Mouse (Mus musculus) midbrain, embryonic 15.5 days (tissue): ENCODE measurements around the gene Vasp. TPM values are rescaled to one million over a fixed set of nuclear protein-coding genes. Genes with fewer than 3 reads are reported as not detected.

Source experiments
- ATAC-seq: fragments of 200-750 bp; cut with Nextera tagmentation; replicated peaks from 2 replicates; pipeline ENCODE4 v1.8.0; 2017; ENCODE audit warnings: moderate TSS enrichment
- H3K27ac ChIP-seq: fragments of 300-500 bp; sonication (generic); 2 replicates; pipeline ENCODE4 v1.5.1; 2015; ENCODE audit warnings: mild to moderate bottlenecking, inconsistent platforms
- H3K27me3 ChIP-seq: fragments of 300-500 bp; sonication (generic); replicated peaks from 2 replicates; pipeline ENCODE4 v1.6.1; 2015; ENCODE audit warnings: inconsistent platforms
- H3K36me3 ChIP-seq: fragments of 300-500 bp; sonication (generic); replicated peaks from 2 replicates; pipeline ENCODE4 v1.6.1; 2015; ENCODE audit warnings: inconsistent platforms
- H3K4me1 ChIP-seq: fragments of 300-500 bp; sonication (generic); 2 replicates; pipeline ENCODE4 v1.6.1; 2015; ENCODE audit warnings: inconsistent platforms
- H3K4me2 ChIP-seq: fragments of 300-500 bp; sonication (generic); 2 replicates; pipeline ENCODE4 v1.6.1; 2015; ENCODE audit warnings: inconsistent platforms, mild to moderate bottlenecking, moderate library complexity
- H3K4me3 ChIP-seq: fragments of 300-500 bp; sonication (generic); 2 replicates; pipeline ENCODE4 v1.5.1; 2015; ENCODE audit warnings: mild to moderate bottlenecking, inconsistent platforms
- H3K9ac ChIP-seq: fragments of 300-500 bp; sonication (generic); 2 replicates; pipeline ENCODE4 v1.6.1; 2015; ENCODE audit warnings: mild to moderate bottlenecking, inconsistent platforms
- H3K9me3 ChIP-seq: fragments of 300-500 bp; sonication (generic); 2 replicates; pipeline ENCODE4 v1.6.1; 2016; ENCODE audit warnings: inconsistent platforms
- whole genome bisulfite sequencing: fragments of 180-500 bp; shearing (Covaris S2); methylation state at CpG from one replicate; pipeline ENCODE4 v1.1.7; 2015; ENCODE audit warnings: mixed read lengths; 5-methylcytosine and 5-hydroxymethylcytosine counted together
- polyA plus RNA-seq: library from polyadenylated mRNA; unstranded; fragments of >200 nt; fragmentation: Nextera tagmentation; extraction: Ambion mirVana; gene quantifications from 2 replicates; pipeline ENCODE4 v1.2.1, GENCODE M21; 2015

The Vasp gene
- polyA plus RNA-seq, 1 experiment from 2014 or later: 37.4 TPM

DNA sequence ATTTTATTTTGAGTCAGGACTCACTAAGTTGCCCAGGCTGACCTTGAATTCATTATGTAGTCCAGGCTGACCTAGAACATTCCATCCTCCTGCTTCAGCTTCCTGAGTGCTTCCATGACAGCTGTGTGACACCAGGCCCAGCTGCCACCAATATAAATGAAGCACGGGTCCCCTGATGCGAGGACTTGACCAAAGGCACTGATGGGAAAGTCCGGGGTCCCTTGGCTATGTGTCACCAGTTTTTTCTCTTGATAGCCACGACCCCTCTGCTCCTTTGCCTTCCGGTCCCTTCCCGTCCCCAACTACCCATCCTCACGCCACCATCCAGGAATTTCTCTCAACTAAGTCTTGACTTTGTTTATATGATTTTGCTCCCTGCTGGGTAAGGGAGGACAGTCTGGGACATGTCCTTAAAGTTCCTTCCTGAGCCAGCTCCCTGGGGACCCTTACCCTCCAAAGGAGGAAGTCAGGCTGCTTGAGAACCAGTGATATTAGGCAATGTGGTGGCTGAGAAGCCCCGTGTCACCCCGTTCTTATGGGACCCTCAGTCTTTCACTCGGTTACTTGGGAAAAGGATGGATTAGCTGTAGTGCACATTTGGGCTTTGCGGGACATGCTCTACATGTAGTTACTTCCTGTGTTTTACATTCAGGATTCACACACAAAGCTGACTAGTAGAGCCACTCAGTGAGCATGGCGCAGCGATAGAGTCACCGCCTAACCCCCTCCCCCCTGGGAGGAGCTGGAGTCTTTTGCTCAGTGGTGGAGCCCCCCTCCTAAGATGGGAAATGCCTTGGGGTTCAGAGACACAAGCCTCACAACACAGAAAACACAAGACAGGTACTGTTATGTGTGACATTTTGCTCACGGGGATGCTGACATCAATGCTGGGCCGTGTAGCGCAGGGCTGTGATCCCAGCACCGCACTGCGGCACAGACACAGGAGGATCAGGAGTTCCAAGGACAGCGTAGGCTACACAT, 44.5 kb downstream of the Vasp start:
- peak overlapping the region; percentile 99 for H3K27ac ChIP-seq
- no peaks in the 10 kb centered on the region for H3K36me3 ChIP-seq
- H3K4me2 ChIP-seq: peak overlapping the region; percentile 94
- peak overlapping the region; percentile 52 for H3K9ac ChIP-seq
- 18% methylated on average over 20 of the region's 20 CpGs for WGBS
- ATAC-seq: peak; percentile 31
- H3K4me3 ChIP-seq: peak overlapping the region; percentile 56
- H3K4me1 ChIP-seq: peaks cover 25% of the 10 kb centered on the region
- H3K9me3 ChIP-seq: no peaks in the 10 kb centered on the region
- H3K27me3 ChIP-seq: no peaks in the 10 kb centered on the region

DNA sequence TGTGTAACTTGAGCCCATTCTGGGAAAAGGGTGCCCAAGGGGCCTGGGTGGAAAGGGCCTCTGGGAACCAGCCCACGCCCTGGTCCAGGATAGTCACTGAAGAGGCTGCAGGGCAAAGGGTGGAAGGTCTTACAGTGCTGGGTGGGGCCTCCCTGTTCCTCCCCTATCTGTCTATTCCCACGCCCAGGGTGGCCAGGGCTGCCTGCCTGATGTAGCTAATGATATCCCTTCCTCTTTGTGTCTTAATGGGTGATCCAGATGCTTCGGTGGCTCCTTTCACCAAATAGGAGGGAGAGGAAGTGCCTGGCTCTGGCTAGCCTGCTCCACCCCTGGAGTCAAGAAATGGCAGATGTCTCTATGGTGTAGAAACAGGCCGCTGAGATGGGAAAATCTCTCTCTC, 46.7 kb downstream of the Vasp start:
- Histone ChIP-seq H3K4me1 (peaks cover 19% of the 10 kb centered on the region), H3K4me2 (no peak overlapping the region), H3K9ac (no peak overlapping the region), H3K36me3 (no peaks in the 10 kb centered on the region), H3K9me3 (no peaks in the 10 kb centered on the region), H3K27me3 (no peaks in the 10 kb centered on the region), H3K4me3 (no peak overlapping the region), H3K27ac (no peak overlapping the region)
- WGBS: 80% methylated on average over 4 of the region's 4 CpGs
- ATAC-seq: no peak

DNA sequence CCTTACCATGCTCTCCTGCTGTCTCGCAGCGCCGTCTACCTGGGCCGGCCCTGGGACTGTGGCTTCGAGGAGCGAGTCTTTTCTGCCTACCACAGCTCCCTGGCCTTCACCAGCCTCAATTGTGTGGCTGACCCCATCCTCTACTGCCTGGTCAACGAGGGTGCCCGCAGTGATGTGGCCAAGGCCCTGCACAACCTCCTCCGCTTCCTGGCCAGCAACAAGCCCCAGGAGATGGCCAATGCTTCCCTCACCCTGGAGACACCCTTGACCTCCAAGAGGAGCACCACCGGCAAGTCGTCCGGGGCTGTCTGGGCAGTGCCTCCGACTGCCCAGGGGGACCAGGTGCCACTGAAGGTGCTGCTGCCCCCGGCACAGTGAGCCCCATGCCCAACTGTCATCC, 48.7 kb downstream of the Vasp start:
- 89% methylated on average over 14 of the region's 14 CpGs for WGBS
- Histone ChIP-seq H3K4me2 (no peak overlapping the region), H3K9ac (no peak overlapping the region), H3K36me3 (no peaks in the 10 kb centered on the region), H3K27me3 (no peaks in the 10 kb centered on the region), H3K4me1 (peaks cover 10% of the 10 kb centered on the region), H3K27ac (no peak overlapping the region), H3K9me3 (no peaks in the 10 kb centered on the region), H3K4me3 (no peak overlapping the region)
- no peak for ATAC-seq

- Histone ChIP-seq H3K27ac (no peak overlapping the region), H3K36me3 (no peaks in the 10 kb centered on the region), H3K27me3 (no peaks in the 10 kb centered on the region), H3K9ac (no peak overlapping the region), H3K4me1 (peaks cover 7% of the 10 kb centered on the region), H3K9me3 (no peaks in the 10 kb centered on the region), H3K4me3 (no peak overlapping the region), H3K4me2 (no peak overlapping the region)
- WGBS: 95% methylated on average over 16 of the region's 16 CpGs
- ATAC-seq: no peak
Measured at GRCm38 (mm10) chr7:19222189-19222588, 49.4 kb downstream of the Vasp start.

GRCm38 (mm10) chr7:19220061-19220460, 51.6 kb downstream of the Vasp start:
- Histone ChIP-seq H3K9ac (no peak overlapping the region), H3K4me1 (no peaks in the 10 kb centered on the region), H3K36me3 (no peaks in the 10 kb centered on the region), H3K4me2 (no peak overlapping the region), H3K27ac (no peak overlapping the region), H3K9me3 (no peaks in the 10 kb centered on the region), H3K27me3 (no peaks in the 10 kb centered on the region), H3K4me3 (no peak overlapping the region)
- no peak for ATAC-seq
- 64% methylated on average over 3 of the region's 3 CpGs for whole genome bisulfite sequencing

DNA sequence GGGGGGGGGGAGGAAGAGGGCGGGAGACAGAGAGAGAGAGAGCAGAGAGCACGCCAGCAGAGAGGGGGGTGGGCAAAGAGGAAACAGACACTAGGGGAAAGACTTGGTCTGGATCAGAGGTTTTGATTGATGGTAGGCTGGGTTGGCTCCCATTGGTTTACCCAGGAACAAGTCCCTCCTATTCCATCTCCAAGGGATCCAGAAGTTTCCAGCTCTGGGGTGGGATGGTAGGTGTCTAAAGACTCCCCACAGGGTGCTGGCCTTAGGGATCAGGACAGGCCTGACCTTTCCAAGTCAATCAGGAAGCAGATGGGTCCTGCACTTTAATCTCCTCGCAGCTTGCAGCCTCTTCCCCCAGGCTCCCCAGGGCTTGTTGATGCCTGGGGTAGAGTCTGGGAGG, 53.7 kb downstream of the Vasp start:
- no peak overlapping the region for H3K27ac ChIP-seq
- 18% methylated on average over 1 of the region's 3 CpGs for WGBS
- no peak overlapping the region for H3K9ac ChIP-seq
- H3K36me3 ChIP-seq: no peaks in the 10 kb centered on the region
- H3K4me3 ChIP-seq: no peak overlapping the region
- H3K9me3 ChIP-seq: no peaks in the 10 kb centered on the region
- ATAC-seq: no peak
- no peaks in the 10 kb centered on the region for H3K4me1 ChIP-seq
- no peak overlapping the region for H3K4me2 ChIP-seq
- 0 out of 2 replicates have a peak, but pooled peaks cover 3% of the 10 kb centered on the region for H3K27me3 ChIP-seq

DNA sequence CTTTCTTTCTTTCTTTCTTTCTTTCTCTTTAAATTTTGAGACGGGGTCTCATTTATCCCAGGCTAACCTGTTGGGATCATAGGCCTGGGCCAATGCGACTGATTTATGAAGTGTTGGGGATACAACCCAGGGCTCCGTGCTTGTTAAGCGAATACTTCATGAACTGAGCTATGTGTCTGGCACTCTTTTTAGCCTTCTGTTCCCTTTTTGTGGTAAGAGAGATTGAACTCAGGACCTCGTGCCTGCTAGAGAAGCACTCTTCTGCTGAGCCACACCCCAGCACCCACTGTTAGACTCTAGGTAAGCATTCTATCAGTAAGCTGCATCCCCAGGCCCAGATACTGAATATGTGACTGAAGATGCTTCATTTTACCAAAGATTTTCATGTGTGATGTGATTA, 54.1 kb downstream of the Vasp start:
- Histone ChIP-seq H3K27me3 (0 out of 2 replicates have a peak, but pooled peaks cover 3% of the 10 kb centered on the region), H3K9me3 (no peaks in the 10 kb centered on the region), H3K27ac (no peak overlapping the region), H3K36me3 (no peaks in the 10 kb centered on the region), H3K4me3 (no peak overlapping the region), H3K4me2 (no peak overlapping the region), H3K4me1 (peaks cover 1% of the 10 kb centered on the region; the same call in 1 of the 2 replicates), H3K9ac (no peak overlapping the region)
- 65% methylated on average over 5 of the region's 5 CpGs for WGBS
- no peak for ATAC-seq

GRCm38 (mm10) chr7:19214940-19215339, 56.7 kb downstream of the Vasp start:
- H3K9ac ChIP-seq: no peak overlapping the region
- H3K27me3 ChIP-seq: peaks cover 7% of the 10 kb centered on the region; the same call in 1 of the 2 replicates

GRCm38 (mm10) chr7:19214369-19214768, 57.2 kb downstream of the Vasp start:
- no peak overlapping the region for H3K27ac ChIP-seq
- H3K36me3 ChIP-seq: no peaks in the 10 kb centered on the region
- H3K4me2 ChIP-seq: no peak overlapping the region
- no peak overlapping the region for H3K9ac ChIP-seq
- no peaks in the 10 kb centered on the region for H3K9me3 ChIP-seq
- H3K4me3 ChIP-seq: no peak overlapping the region
- WGBS: 75% methylated on average over 7 of the region's 7 CpGs
- H3K4me1 ChIP-seq: peaks cover 10% of the 10 kb centered on the region
- no peak for ATAC-seq
- H3K27me3 ChIP-seq: peaks cover 7% of the 10 kb centered on the region; the same call in 1 of the 2 replicates

More at GRCm38 (mm10) chr7:19214940-19215339, 56.7 kb downstream of the Vasp start:
- Histone ChIP-seq H3K36me3 (no peaks in the 10 kb centered on the region), H3K27ac (no peak overlapping the region), H3K4me2 (no peak overlapping the region), H3K4me3 (no peak overlapping the region), H3K9me3 (no peaks in the 10 kb centered on the region), H3K4me1 (peaks cover 10% of the 10 kb centered on the region)
- 71% methylated on average over 9 of the region's 9 CpGs for WGBS
- no peak for ATAC-seq

GRCm38 (mm10) chr7:19213385-19213784, 58.2 kb downstream of the Vasp start:
- WGBS: 63% methylated on average over 2 of the region's 2 CpGs
- Histone ChIP-seq H3K27me3 (peaks cover 7% of the 10 kb centered on the region; the same call in 1 of the 2 replicates), H3K4me3 (peak overlapping the region; percentile 48; the same call in 1 of the 2 replicates), H3K9ac (no peak overlapping the region), H3K4me2 (no peak overlapping the region), H3K27ac (no peak overlapping the region), H3K9me3 (no peaks in the 10 kb centered on the region), H3K36me3 (no peaks in the 10 kb centered on the region), H3K4me1 (peaks cover 10% of the 10 kb centered on the region)
- ATAC-seq: no peak

GRCm38 (mm10) chr7:19211996-19212755, 59.4 kb downstream of the Vasp start, which contains the start of gene Gpr4:
Gene Gpr4, plus strand, starts transcription at chr7:19212538.
- peak within 1 kb of the TSS; percentile 51 for H3K9ac ChIP-seq
- 1% methylated on average over 30 of the region's 30 CpGs for WGBS
- peaks cover 7% of the 10 kb centered on the region; the same call in 1 of the 2 replicates for H3K27me3 ChIP-seq
- ATAC-seq: peak; percentile 65
- H3K36me3 ChIP-seq: no peaks in the 10 kb centered on the region
- H3K4me1 ChIP-seq: peaks cover 10% of the 10 kb centered on the region
- H3K9me3 ChIP-seq: no peaks in the 10 kb centered on the region
- peak within 1 kb of the TSS; percentile 48 for H3K4me3 ChIP-seq
- peak within 1 kb of the TSS; percentile 94 for H3K4me2 ChIP-seq
- no peak within 1 kb of the TSS for H3K27ac ChIP-seq

DNA sequence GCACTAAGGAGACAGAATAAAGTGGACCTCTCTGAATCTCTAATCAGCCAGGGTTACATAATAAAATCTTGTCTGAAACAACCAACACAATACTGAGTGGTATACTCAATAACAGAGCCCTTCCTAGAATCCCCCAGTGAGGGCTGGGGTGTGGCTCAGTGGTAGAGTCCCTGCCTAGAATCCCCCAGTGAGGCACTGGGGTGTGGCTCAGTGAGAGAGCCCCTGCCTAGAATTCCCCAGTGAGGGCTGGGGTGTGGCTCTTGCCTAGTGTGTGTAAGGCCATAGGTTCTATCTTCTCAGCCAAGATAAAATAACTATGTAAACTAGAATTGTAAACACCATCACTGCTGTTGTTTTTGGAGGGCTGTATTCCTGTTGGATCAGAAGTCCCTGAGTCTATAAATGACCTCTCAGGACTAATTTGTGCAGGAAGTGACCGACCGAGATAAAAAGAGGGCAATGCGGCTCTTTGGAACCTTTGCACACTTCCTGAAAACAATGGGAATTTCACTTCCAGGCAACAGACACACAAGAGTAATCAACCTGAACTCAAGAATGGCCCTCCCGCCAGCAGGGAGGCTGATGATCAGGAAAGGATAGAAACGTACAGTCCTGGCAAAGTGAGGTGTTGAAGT, 60.5 kb downstream of the Vasp start:
- 41% methylated on average over 5 of the region's 5 CpGs for WGBS
- H3K9ac ChIP-seq: no peak overlapping the region
- H3K27me3 ChIP-seq: peaks cover 7% of the 10 kb centered on the region; the same call in 1 of the 2 replicates
- H3K4me1 ChIP-seq: peaks cover 10% of the 10 kb centered on the region
- no peaks in the 10 kb centered on the region for H3K36me3 ChIP-seq
- no peak overlapping the region for H3K4me2 ChIP-seq
- no peak for ATAC-seq
- no peak overlapping the region for H3K27ac ChIP-seq
- no peak overlapping the region for H3K4me3 ChIP-seq
- H3K9me3 ChIP-seq: no peaks in the 10 kb centered on the region
